Mouse (Mus musculus) heart, adult 2 months (tissue): ENCODE results near the gene Ggct. TPM values are rescaled to one million over a fixed set of nuclear protein-coding genes. Genes with fewer than 3 reads are reported as not detected.

Source experiments
- DNase-seq, 2 experiments: peaks; one replicate each; pipeline ENCODE4 v3.0.0; 2021
- H3K27ac ChIP-seq: fragments of 200-600 bp; 2 replicates; pipeline ENCODE4 v1.8.1; 2022
- H3K27me3 ChIP-seq: fragments of 200-500 bp; 2 replicates; pipeline ENCODE4 v1.6.1; 2012; ENCODE audit warnings: mild to moderate bottlenecking, low read length, inconsistent platforms, mixed read lengths; ENCODE audit not compliant: control insufficient read depth, insufficient read depth
- H3K36me3 ChIP-seq: fragments of 200-500 bp; 2 replicates; pipeline ENCODE4 v1.6.1; 2012; ENCODE audit warnings: low read length, inconsistent platforms; ENCODE audit not compliant: control insufficient read depth, insufficient read depth
- H3K4me1 ChIP-seq: fragments of 200-500 bp; 2 replicates; pipeline ENCODE4 v1.6.1; 2011; ENCODE audit warnings: low read length; ENCODE audit not compliant: control insufficient read depth, insufficient read depth
- H3K4me3 ChIP-seq: fragments of 200-600 bp; 2 replicates; pipeline ENCODE4 v1.8.1; 2022
- H3K79me2 ChIP-seq: fragments of 200-500 bp; replicated peaks from 2 replicates; pipeline ENCODE4 v1.6.1; 2012; ENCODE audit warnings: mild to moderate bottlenecking, inconsistent platforms, low read length, moderate library complexity, mixed read lengths; ENCODE audit not compliant: control insufficient read depth, insufficient read depth
- H3K9ac ChIP-seq: fragments of 200-500 bp; 2 replicates; pipeline ENCODE4 v1.6.1; 2012; ENCODE audit warnings: low read depth, mild to moderate bottlenecking, control low read depth, inconsistent platforms, low read length, mixed read lengths
- CTCF ChIP-seq: fragments of 200-600 bp; IDR thresholded peaks from 2 replicates; pipeline ENCODE4 v1.8.1; 2022; ENCODE audit warnings: antibody characterized with exemption, mild to moderate bottlenecking, moderate library complexity
- EP300 ChIP-seq: fragments of 200-500 bp; IDR thresholded peaks from 2 replicates; pipeline ENCODE4 v1.6.1; 2011; ENCODE audit warnings: low read depth, low read length, control low read depth; ENCODE audit not compliant: insufficient read depth
- POLR2A ChIP-seq: fragments of 200-500 bp; IDR thresholded peaks from 2 replicates; pipeline ENCODE4 v1.6.1; 2011; ENCODE audit warnings: mild to moderate bottlenecking, low read depth, low read length, control low read depth; ENCODE audit not compliant: insufficient read depth
- WGBS: fragments of 180-500 bp; shearing (Covaris S2); methylation state at CpG from one replicate; pipeline ENCODE4 v1.1.7; 2018; 5-methylcytosine and 5-hydroxymethylcytosine counted together
- intact Hi-C: fragments of 180-260 bp; cut with DNase I; formaldehyde crosslinking; loops from one replicate; pipeline ENCODE4 v1.15.1; 2025
- polyA plus RNA-seq: library from polyadenylated mRNA; depleted of rRNA; stranded (reverse); fragments of >200 nt; gene quantifications from 2 replicates; pipeline ENCODE4 v1.2.3, GENCODE M21; 2012
- total RNA-seq, 2 experiments: library from RNA; stranded (reverse); gene quantifications; 2 replicates each; pipeline ENCODE4 v1.2.3; 2021

The Ggct gene
- total and polyA plus RNA-seq, 3 experiments: 6.8 to 29.1 (median 26.5) TPM

DNA sequence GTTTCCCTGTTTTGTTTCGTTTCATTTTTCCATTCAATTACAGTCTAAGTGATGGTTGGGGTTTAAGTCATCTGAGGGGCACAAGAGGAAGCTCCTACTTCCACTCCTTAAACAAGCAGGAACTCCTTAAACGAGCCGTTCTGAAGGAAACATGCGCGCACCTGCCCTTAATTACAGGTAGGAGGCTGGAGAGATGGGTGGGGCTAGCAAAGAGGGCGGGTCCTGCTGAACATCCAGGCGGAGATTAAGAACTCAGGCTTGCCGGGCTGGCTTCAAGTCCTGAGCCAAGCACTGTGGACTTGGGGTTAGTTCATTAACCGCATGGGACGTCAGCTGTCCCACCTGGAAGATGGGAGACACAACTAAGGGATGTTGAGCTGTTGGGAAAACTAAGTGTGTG, 25.2 kb downstream of the Ggct start:
- intact Hi-C loops: loop anchor here (10.0 kb wide), 1 partner anchor 1163 kb away; no protein-coding TSS in a partner anchor

DNA sequence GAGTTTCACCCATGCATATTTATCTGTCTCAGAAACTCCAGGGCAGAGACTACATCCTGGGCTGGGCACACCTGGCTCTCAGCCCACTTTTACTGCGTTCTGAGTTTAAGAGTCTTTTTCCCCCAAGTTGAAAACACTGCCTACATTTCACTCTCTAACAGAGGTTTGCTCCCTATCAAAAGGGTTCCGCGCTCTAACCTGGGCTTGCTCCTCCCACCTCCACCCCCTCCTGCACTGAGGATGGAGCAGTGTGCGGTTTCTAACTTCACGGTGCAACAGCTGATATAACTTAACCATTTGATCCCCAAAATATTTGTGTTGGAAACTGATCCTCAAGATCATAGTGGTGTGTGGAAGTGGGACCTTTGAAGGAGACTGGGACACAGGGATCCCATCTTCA, 27.5 kb downstream of the Ggct start:
- H3K36me3 ChIP-seq: peaks cover 25% of the 10 kb centered on the region
- peaks cover 9% of the 10 kb centered on the region for H3K4me1 ChIP-seq
- H3K79me2 ChIP-seq: peaks cover 4% of the 10 kb centered on the region
- no peak overlapping the region for H3K27ac ChIP-seq
- no peak overlapping the region for H3K4me3 ChIP-seq
- no peaks in the 10 kb centered on the region for H3K27me3 ChIP-seq
- intact Hi-C loops: loop anchor here (10.0 kb wide), 1 partner anchor 1160 kb away; no protein-coding TSS in a partner anchor
- WGBS: 46% methylated on average over 5 of the region's 5 CpGs
- TF ChIP-seq EP300: no peak
- TF ChIP-seq POLR2A: no peak
- TF ChIP-seq CTCF: no peak
- no peak for DNase-seq
- H3K9ac ChIP-seq: no peak overlapping the region

More for the DNA sequence above, 25.2 kb downstream of the Ggct start:
- TF ChIP-seq CTCF (no peak), EP300 (no peak), POLR2A (no peak)
- H3K4me3 ChIP-seq: no peak overlapping the region
- 64% methylated on average over 10 of the region's 10 CpGs for WGBS
- no peak for DNase-seq
- H3K4me1 ChIP-seq: peaks cover 11% of the 10 kb centered on the region
- peaks cover 2% of the 10 kb centered on the region; the same call in 1 of the 2 replicates for H3K79me2 ChIP-seq
- H3K27ac ChIP-seq: no peak overlapping the region
- no peaks in the 10 kb centered on the region for H3K27me3 ChIP-seq
- peaks cover 16% of the 10 kb centered on the region for H3K36me3 ChIP-seq
- no peak overlapping the region for H3K9ac ChIP-seq

DNA sequence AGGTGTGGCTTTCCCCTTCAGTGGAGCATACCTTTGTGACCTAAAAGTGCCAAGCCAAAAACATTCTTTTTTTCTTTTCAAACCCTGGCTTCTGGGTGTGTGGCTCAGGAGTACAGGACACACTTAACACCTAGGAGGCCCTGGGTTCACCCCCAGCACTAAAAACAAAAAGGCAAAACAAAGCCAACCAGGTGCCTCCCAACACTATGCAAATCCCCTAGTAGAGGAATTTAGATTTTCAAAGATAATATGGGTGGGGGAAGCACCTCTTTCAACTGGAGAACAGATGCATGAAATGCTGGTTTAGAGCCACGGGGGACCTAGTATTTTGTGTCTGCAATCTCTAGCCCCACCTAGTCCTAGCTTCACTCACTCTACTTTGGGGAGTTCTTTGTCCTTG, 28.0 kb downstream of the Ggct start:
- H3K9ac ChIP-seq: no peak overlapping the region
- H3K36me3 ChIP-seq: peaks cover 20% of the 10 kb centered on the region
- no peak overlapping the region for H3K4me3 ChIP-seq
- WGBS: 72% methylated on average over 1 of the region's 1 CpGs
- peaks cover 4% of the 10 kb centered on the region for H3K79me2 ChIP-seq
- no peak for DNase-seq
- intact Hi-C loops: loop anchor here (10.0 kb wide), 1 partner anchor 1160 kb away; no protein-coding TSS in a partner anchor
- H3K4me1 ChIP-seq: peaks cover 9% of the 10 kb centered on the region
- no peak overlapping the region for H3K27ac ChIP-seq
- no peaks in the 10 kb centered on the region for H3K27me3 ChIP-seq
- TF ChIP-seq POLR2A (no peak), EP300 (no peak), CTCF (no peak)

DNA sequence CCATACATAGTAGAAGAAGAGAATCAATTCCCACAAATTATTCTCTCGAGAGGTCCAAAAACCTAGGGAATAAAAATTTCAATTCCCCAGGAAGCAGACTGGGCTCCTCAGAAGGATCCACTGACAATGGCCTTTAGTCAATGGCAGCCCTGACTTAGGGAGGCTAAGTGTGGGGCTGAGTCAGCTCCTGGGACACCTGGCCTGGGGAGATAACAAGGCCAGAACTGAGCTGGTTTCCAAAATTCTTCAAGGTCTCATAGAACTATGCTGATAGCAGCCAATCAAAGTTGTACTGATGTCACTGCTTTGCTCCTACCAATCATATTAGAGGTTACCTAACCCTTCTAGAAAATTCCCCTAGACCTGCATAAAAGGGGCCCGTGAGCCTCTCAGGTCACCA, 29.2 kb downstream of the Ggct start:
- DNase-seq: no peak
- intact Hi-C loops: loop anchor here (10.0 kb wide), 1 partner anchor 1159 kb away; no protein-coding TSS in a partner anchor
- Histone ChIP-seq H3K4me1 (peaks cover 8% of the 10 kb centered on the region), H3K79me2 (peaks cover 4% of the 10 kb centered on the region), H3K9ac (no peak overlapping the region), H3K36me3 (peaks cover 15% of the 10 kb centered on the region), H3K27me3 (no peaks in the 10 kb centered on the region), H3K4me3 (no peak overlapping the region), H3K27ac (no peak overlapping the region)
- TF ChIP-seq EP300 (no peak), CTCF (no peak), POLR2A (no peak)
- WGBS: 83% methylated on average over 2 of the region's 2 CpGs

DNA sequence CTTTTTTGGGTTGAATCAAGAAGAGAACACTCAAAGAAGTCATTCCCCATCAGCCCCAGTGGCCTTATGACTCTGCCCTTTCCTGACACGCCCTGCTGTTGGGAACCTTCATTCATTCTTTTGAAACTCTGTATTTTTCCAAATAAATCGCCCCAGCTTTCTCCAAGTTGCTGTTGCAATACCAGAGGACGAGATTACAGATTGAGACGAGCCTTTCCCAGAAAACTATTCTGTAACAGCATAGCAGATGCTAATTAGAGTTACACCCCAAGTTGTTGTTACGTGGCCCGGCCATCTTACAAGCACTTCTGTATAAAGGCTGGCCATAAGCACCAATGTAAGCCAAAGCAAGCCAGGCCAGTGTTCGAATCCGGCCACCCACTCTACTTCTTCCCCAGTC, 35.1 kb downstream of the Ggct start:
- TF ChIP-seq CTCF (no peak), POLR2A (no peak), EP300 (no peak)
- H3K27ac ChIP-seq: peak overlapping the region; percentile 59
- intact Hi-C loops: no loop called here
- WGBS: 77% methylated on average over 8 of the region's 8 CpGs
- H3K4me3 ChIP-seq: no peak overlapping the region
- H3K36me3 ChIP-seq: peaks cover 27% of the 10 kb centered on the region
- H3K79me2 ChIP-seq: peaks cover 1% of the 10 kb centered on the region
- DNase-seq: no peak
- peaks cover 25% of the 10 kb centered on the region for H3K4me1 ChIP-seq
- H3K27me3 ChIP-seq: no peaks in the 10 kb centered on the region
- no peak overlapping the region for H3K9ac ChIP-seq

DNA sequence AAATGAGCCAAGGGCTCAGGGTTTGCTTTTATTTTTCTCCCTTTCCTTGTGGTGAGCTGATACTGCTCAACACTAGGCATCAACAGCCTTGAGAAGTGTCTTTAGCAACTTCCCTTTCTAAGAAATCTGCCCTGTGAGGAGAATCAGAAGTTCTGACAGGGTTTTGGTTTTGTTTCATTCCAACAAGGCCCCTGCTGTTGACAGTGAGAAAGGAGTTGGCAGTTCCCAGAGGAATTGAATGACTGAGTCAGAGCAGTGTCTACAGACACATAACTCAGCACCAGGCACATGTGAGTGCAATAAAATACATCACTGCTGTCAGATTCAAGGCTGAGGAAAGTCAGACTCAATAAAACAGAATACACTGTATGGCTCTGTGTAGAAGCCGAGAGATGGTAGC, 36.3 kb downstream of the Ggct start:
- Histone ChIP-seq H3K4me1 (peaks cover 23% of the 10 kb centered on the region), H3K27ac (peak overlapping the region; percentile 53), H3K4me3 (no peak overlapping the region), H3K79me2 (peaks cover 3% of the 10 kb centered on the region), H3K9ac (no peak overlapping the region; the same call in 1 of the 2 replicates), H3K36me3 (peaks cover 17% of the 10 kb centered on the region), H3K27me3 (no peaks in the 10 kb centered on the region)
- WGBS: 82% methylated on average over 1 of the region's 1 CpGs
- no peak for DNase-seq
- TF ChIP-seq CTCF (no peak), POLR2A (no peak), EP300 (no peak)
- intact Hi-C loops: no loop called here
